Mouse (Mus musculus) bone marrow macrophage, adult 2 months (primary cell): ENCODE data around the gene Bri3.

Experiments
- CTCF ChIP-seq: IDR thresholded peaks from 2 replicates; pipeline ENCODE4 v1.5.1; 2012; ENCODE audit warnings: low read depth, mild to moderate bottlenecking, low read length, moderate library complexity
- POLR2A ChIP-seq: IDR thresholded peaks from 2 replicates; pipeline ENCODE4 v1.6.1; 2012; ENCODE audit warnings: mild to moderate bottlenecking, low read depth, low read length, borderline replicate concordance

DNA sequence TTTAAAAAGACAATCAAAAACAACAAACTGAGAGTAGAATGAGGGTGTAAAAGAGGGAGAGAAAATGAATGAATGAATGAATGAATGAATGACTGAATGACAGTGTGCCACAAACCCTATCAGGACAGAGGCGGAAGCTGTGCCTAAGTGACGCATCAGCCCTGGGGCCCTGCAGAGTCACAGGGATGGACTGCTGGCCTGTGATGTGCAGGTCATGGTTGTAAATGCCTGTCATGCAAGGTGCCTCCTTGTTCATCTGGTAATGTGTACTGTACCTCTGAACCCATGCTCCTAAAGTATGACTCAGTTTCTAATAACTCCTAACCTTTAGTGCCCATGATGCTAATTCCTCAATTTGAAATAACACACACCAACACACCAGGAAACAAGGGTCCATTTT, 58.8 kb downstream of the Bri3 start:
- no peak for TF ChIP-seq POLR2A
- no peak for TF ChIP-seq CTCF
